Mouse (Mus musculus): ENCODE measurements around the gene Zfp775. TPM values are rescaled to one million over a fixed set of nuclear protein-coding genes. Genes with fewer than 3 reads are reported as not detected.

Gene Zfp775
- polyA plus RNA-seq, 1 experiment from 2014 or later = 5.4 TPM

DNA sequence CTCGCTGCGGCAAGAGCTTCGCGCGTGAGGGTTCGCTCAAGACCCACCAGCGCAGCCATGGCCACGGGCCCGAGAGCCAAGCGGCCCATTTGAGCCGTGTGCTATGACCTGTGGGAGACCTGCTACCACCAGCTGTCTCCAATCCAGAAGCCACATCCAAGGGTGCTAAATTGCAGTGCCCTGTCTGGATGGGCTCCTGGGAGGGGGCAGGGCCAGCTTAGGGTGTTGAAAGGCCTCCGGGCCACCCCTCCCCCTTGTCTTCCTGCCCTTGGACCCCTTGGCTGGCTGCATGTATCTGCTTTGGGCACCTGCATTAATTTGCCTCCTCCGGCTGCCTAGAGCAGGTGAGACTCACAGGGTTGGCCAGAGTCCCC lies 27.8 kb downstream of the Zfp775 start:
- no peak for ATAC-seq (ENCODE audit: insufficient number of reproducible peaks, insufficient read depth, low FRiP score, low read depth)
- H3K4me1 ChIP-seq (ENCODE audit: control insufficient read depth in 2 of 2, insufficient read depth in 2 of 2, low read length in 2 of 2) = peaks cover 17 to 20% of the 10 kb centered on the region in 2 experiments; a peak in 3 of 4 replicates
- peak overlapping the region; percentile 70 for H3K9ac ChIP-seq (ENCODE audit: low read length)
- WGBS = 13% methylated on average over 9 of the region's 13 CpGs
- H3K36me3 ChIP-seq (ENCODE audit: control insufficient read depth, insufficient read depth, low read length) = no peaks in the 10 kb centered on the region
- H3K4me3 ChIP-seq (ENCODE audit: control insufficient read depth in 1 of 2, insufficient read depth in 1 of 2, low read depth in 1 of 2, low read length in 2 of 2) = peak overlapping the region; percentile 47 to 49
- H3K4me2 ChIP-seq (ENCODE audit: low read length) = peak overlapping the region; percentile 94
- H3K9me3 ChIP-seq (ENCODE audit: control insufficient read depth, low read length) = no peaks in the 10 kb centered on the region
- H3K27me3 ChIP-seq (ENCODE audit: control insufficient read depth, insufficient read depth, low read length) = peaks cover 21% of the 10 kb centered on the region; the same call in 1 of the 2 replicates
- no peak overlapping the region for H3K27ac ChIP-seq (replicated peaks in 1 of 2; ENCODE audit: control insufficient read depth in 1 of 2, insufficient read depth in 1 of 2, low read depth in 2 of 2, low read length in 2 of 2)

DNA sequence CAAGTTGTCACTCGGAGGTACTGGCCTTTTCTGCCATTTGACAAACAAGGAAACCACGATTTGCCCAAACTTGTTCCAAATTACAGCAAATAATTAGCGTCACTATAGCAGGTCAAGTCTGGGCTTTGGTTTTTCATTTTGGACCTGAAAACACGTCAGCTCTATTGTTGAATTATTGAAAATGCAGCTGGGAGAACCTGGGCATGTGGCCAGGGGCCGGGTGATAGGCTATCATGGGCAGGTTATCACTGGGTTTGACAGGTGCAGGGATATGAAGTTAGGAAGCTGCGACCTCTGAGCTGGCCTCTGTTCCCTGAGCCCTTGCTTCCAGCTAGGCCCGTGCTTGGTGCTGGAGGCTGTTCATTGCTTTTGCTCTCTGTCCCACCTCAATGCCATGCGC lies 29.0 kb downstream of the Zfp775 start:
- H3K4me1 ChIP-seq (ENCODE audit: control insufficient read depth in 2 of 2, insufficient read depth in 2 of 2, low read length in 2 of 2) = peaks cover 17 to 20% of the 10 kb centered on the region in 2 experiments; a peak in 3 of 4 replicates
- peaks cover 16% of the 10 kb centered on the region; the same call in 1 of the 2 replicates for H3K27me3 ChIP-seq (ENCODE audit: control insufficient read depth, insufficient read depth, low read length)
- WGBS = 86% methylated on average over 8 of the region's 8 CpGs

DNA sequence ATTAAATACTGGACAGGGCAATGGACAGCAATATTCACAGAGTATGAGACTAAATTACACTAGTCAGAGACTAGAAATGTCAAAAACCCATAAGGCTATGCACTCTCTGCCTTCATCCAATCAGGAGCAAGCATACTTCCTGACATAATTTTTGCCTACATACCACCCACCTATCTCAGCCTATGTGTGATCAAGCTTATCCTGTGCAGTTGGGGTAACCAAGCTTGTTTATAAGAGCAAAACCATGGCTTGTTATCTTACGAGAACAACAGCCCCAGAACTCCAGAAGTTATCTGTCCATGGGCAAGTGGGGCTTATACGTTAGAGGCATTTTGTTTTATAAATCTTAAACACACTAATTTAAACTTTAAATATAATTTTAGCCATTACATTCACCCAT lies 33.2 kb downstream of the Zfp775 start:
- H3K27me3 ChIP-seq (ENCODE audit: control insufficient read depth, insufficient read depth, low read length) = no peaks in the 10 kb centered on the region
- H3K4me2 ChIP-seq (ENCODE audit: low read length) = no peak overlapping the region
- no peaks in the 10 kb centered on the region for H3K9me3 ChIP-seq (ENCODE audit: control insufficient read depth, low read length)
- H3K36me3 ChIP-seq (ENCODE audit: control insufficient read depth, insufficient read depth, low read length) = no peaks in the 10 kb centered on the region
- no peak overlapping the region for H3K27ac ChIP-seq (replicated peaks in 1 of 2; ENCODE audit: control insufficient read depth in 1 of 2, insufficient read depth in 1 of 2, low read depth in 2 of 2, low read length in 2 of 2)
- ATAC-seq (ENCODE audit: insufficient number of reproducible peaks, insufficient read depth, low FRiP score, low read depth) = no peak
- H3K9ac ChIP-seq (ENCODE audit: low read length) = no peak overlapping the region
- no peak overlapping the region for H3K4me3 ChIP-seq (ENCODE audit: control insufficient read depth in 1 of 2, insufficient read depth in 1 of 2, low read depth in 1 of 2, low read length in 2 of 2)
- 88% methylated on average over 2 of the region's 2 CpGs for WGBS
- peaks cover 9 to 11% of the 10 kb centered on the region in 2 experiments for H3K4me1 ChIP-seq (ENCODE audit: control insufficient read depth in 2 of 2, insufficient read depth in 2 of 2, low read length in 2 of 2)

More for the DNA sequence above, 29.0 kb downstream of the Zfp775 start:
- no peak overlapping the region for H3K9ac ChIP-seq (ENCODE audit: low read length)
- H3K4me2 ChIP-seq (ENCODE audit: low read length) = no peak overlapping the region
- no peaks in the 10 kb centered on the region for H3K9me3 ChIP-seq (ENCODE audit: control insufficient read depth, low read length)
- ATAC-seq (ENCODE audit: insufficient number of reproducible peaks, insufficient read depth, low FRiP score, low read depth) = no peak
- no peaks in the 10 kb centered on the region for H3K36me3 ChIP-seq (ENCODE audit: control insufficient read depth, insufficient read depth, low read length)
- H3K27ac ChIP-seq (replicated peaks in 1 of 2; ENCODE audit: control insufficient read depth in 1 of 2, insufficient read depth in 1 of 2, low read depth in 2 of 2, low read length in 2 of 2) = no peak overlapping the region
- H3K4me3 ChIP-seq (ENCODE audit: control insufficient read depth in 1 of 2, insufficient read depth in 1 of 2, low read depth in 1 of 2, low read length in 2 of 2) = no peak overlapping the region

DNA sequence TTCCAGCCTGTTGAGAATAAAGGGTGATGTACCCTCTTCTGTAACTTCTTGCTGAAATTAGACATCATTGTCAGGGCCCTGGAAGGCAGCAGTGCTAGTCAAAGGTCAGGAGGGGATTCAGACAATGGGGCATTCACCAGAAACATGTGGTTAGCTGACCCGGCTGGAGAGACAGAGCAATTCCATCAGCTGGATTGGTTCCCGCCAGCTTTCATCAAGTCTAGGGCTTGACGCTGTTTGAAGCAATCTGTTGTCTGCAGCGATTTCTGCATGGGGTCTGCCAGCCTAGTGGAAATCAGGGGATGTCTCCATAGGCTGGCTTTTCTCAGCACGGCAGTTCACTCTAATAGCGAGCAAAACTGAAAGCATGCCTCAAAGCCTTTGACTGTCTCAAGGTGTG lies 34.7 kb downstream of the Zfp775 start:
- WGBS = 19% methylated on average over 6 of the region's 6 CpGs
- Histone ChIP-seq H3K9ac (ENCODE audit: low read length) (0 out of 2 replicates have a peak overlapping the region, but pooled peaks have one; percentile 6), H3K36me3 (ENCODE audit: control insufficient read depth, insufficient read depth, low read length) (no peaks in the 10 kb centered on the region), H3K4me1 (ENCODE audit: control insufficient read depth in 2 of 2, insufficient read depth in 2 of 2, low read length in 2 of 2) (peaks cover 9 to 11% of the 10 kb centered on the region in 2 experiments), H3K27ac (replicated peaks in 1 of 2; ENCODE audit: control insufficient read depth in 1 of 2, insufficient read depth in 1 of 2, low read depth in 2 of 2, low read length in 2 of 2) (0 out of 4 replicates have a peak overlapping the region, but pooled peaks have one; percentile 12 to 14), H3K9me3 (ENCODE audit: control insufficient read depth, low read length) (no peaks in the 10 kb centered on the region), H3K27me3 (ENCODE audit: control insufficient read depth, insufficient read depth, low read length) (no peaks in the 10 kb centered on the region), H3K4me2 (ENCODE audit: low read length) (peak overlapping the region; percentile 28), H3K4me3 (ENCODE audit: control insufficient read depth in 1 of 2, insufficient read depth in 1 of 2, low read depth in 1 of 2, low read length in 2 of 2) (no peak overlapping the region)
- no peak for ATAC-seq (ENCODE audit: insufficient number of reproducible peaks, insufficient read depth, low FRiP score, low read depth)

DNA sequence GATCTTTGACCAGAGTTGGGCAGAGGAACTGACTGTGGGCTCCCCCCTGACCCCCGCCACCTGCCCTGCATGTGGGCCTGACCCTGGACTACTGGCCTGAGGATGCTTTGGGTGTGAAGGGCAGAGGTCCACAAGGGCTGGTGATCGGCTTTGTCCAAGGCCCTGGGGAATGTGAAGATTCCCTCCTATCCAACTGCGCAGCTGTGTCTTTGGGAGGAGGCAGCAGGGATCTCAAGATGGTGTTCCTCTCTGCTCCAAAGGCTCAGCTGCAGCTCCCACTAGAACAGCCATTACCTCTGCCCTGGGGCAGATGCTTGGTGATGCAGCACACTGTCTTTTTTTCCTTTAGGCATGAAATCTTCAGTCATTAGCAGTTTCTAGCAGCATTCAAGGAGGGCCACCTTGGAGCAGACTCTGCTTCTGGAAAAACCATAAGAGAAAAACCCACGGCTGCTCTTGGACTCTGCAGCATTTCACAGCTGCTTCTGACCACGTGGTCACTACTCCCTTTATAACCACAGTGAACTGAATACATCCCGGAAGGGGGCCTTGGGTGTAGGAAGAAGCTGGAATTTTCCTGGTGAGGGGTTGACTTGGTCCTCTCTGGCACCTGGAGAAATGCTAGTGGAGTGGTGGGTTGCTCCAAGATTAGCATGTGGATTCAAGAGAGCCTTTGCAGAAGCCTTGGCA lies 36.1 kb downstream of the Zfp775 start:
- peaks cover 9 to 11% of the 10 kb centered on the region in 2 experiments for H3K4me1 ChIP-seq (ENCODE audit: control insufficient read depth in 2 of 2, insufficient read depth in 2 of 2, low read length in 2 of 2)
- H3K9me3 ChIP-seq (ENCODE audit: control insufficient read depth, low read length) = no peaks in the 10 kb centered on the region
- no peaks in the 10 kb centered on the region for H3K27me3 ChIP-seq (ENCODE audit: control insufficient read depth, insufficient read depth, low read length)
- H3K4me3 ChIP-seq (ENCODE audit: control insufficient read depth in 1 of 2, insufficient read depth in 1 of 2, low read depth in 1 of 2, low read length in 2 of 2) = no peak overlapping the region
- H3K4me2 ChIP-seq (ENCODE audit: low read length) = no peak overlapping the region
- H3K36me3 ChIP-seq (ENCODE audit: control insufficient read depth, insufficient read depth, low read length) = no peaks in the 10 kb centered on the region
- 62% methylated on average over 6 of the region's 6 CpGs for WGBS
- no peak for ATAC-seq (ENCODE audit: insufficient number of reproducible peaks, insufficient read depth, low FRiP score, low read depth)
- no peak overlapping the region for H3K27ac ChIP-seq (replicated peaks in 1 of 2; ENCODE audit: control insufficient read depth in 1 of 2, insufficient read depth in 1 of 2, low read depth in 2 of 2, low read length in 2 of 2)
- no peak overlapping the region for H3K9ac ChIP-seq (ENCODE audit: low read length)

- no peaks in the 10 kb centered on the region for H3K27me3 ChIP-seq (ENCODE audit: control insufficient read depth, insufficient read depth, low read length)
- no peak overlapping the region for H3K4me2 ChIP-seq (ENCODE audit: low read length)
- no peak for ATAC-seq (ENCODE audit: insufficient number of reproducible peaks, insufficient read depth, low FRiP score, low read depth)
- H3K4me3 ChIP-seq (ENCODE audit: control insufficient read depth in 1 of 2, insufficient read depth in 1 of 2, low read depth in 1 of 2, low read length in 2 of 2) = no peak overlapping the region
- no peak overlapping the region for H3K27ac ChIP-seq (replicated peaks in 1 of 2; ENCODE audit: control insufficient read depth in 1 of 2, insufficient read depth in 1 of 2, low read depth in 2 of 2, low read length in 2 of 2)
- peaks cover 9 to 11% of the 10 kb centered on the region in 2 experiments for H3K4me1 ChIP-seq (ENCODE audit: control insufficient read depth in 2 of 2, insufficient read depth in 2 of 2, low read length in 2 of 2)
- no peak overlapping the region for H3K9ac ChIP-seq (ENCODE audit: low read length)
- 55% methylated on average over 2 of the region's 2 CpGs for WGBS
- no peaks in the 10 kb centered on the region for H3K36me3 ChIP-seq (ENCODE audit: control insufficient read depth, insufficient read depth, low read length)
- no peaks in the 10 kb centered on the region for H3K9me3 ChIP-seq (ENCODE audit: control insufficient read depth, low read length)
Observed at GRCm38 (mm10) chr6:48638553-48638952, 36.7 kb downstream of the Zfp775 start.

DNA sequence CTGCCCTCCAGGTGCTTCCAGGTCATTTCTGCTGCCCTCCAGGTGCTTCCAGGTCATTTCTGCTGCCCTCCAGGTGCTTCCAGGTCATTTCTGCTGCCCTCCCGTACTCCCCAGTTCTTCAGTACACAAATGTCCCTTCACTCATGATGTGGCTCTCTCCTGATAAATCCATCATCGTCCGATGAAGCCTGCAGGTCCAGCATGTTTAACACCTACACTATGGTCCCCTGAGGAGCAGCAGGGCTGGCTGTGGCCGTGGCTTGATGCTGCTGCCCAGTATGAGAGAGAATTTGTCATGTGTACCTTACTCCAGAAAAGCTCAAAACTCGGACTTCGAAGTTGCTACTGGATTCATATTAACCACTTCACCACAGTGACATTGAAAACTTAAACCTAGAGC lies 39.5 kb downstream of the Zfp775 start:
- Histone ChIP-seq H3K27me3 (ENCODE audit: control insufficient read depth, insufficient read depth, low read length) (no peaks in the 10 kb centered on the region), H3K9me3 (ENCODE audit: control insufficient read depth, low read length) (no peaks in the 10 kb centered on the region), H3K36me3 (ENCODE audit: control insufficient read depth, insufficient read depth, low read length) (no peaks in the 10 kb centered on the region), H3K9ac (ENCODE audit: low read length) (no peak overlapping the region), H3K4me2 (ENCODE audit: low read length) (no peak overlapping the region), H3K4me3 (ENCODE audit: control insufficient read depth in 1 of 2, insufficient read depth in 1 of 2, low read depth in 1 of 2, low read length in 2 of 2) (no peak overlapping the region), H3K4me1 (ENCODE audit: control insufficient read depth in 2 of 2, insufficient read depth in 2 of 2, low read length in 2 of 2) (peaks cover 9 to 13% of the 10 kb centered on the region in 2 experiments), H3K27ac (replicated peaks in 1 of 2; ENCODE audit: control insufficient read depth in 1 of 2, insufficient read depth in 1 of 2, low read depth in 2 of 2, low read length in 2 of 2) (no peak overlapping the region)
- 63% methylated on average over 6 of the region's 6 CpGs for WGBS
- no peak for ATAC-seq (ENCODE audit: insufficient number of reproducible peaks, insufficient read depth, low FRiP score, low read depth)
